Mouse (Mus musculus) E14TG2a.4 (cell line): ENCODE measurements at regions not wholly inside any gene's neighbourhood (a gene's known extent, or its start where the extent isn't known, plus 50 kb on each side); places are given as distances from the start of the nearest gene placed in this dataset.
A peak's percentile ranks its signal among the peaks of the same experiment; 100 is the strongest.

Source experiments
- H3K27me3 ChIP-seq: 2 replicates; pipeline ENCODE4 v1.6.1; 2014; ENCODE audit warnings: low read length, control low read depth; ENCODE audit not compliant: insufficient read depth
- H3K36me3 ChIP-seq: 2 replicates; pipeline ENCODE4 v1.6.1; 2014; ENCODE audit warnings: low read length, control low read depth; ENCODE audit not compliant: insufficient read depth
- H3K4me1 ChIP-seq: replicated peaks from 2 replicates; pipeline ENCODE4 v1.6.1; 2014; ENCODE audit warnings: low read depth, low read length, control low read depth
- H3K4me3 ChIP-seq: replicated peaks from 2 replicates; pipeline ENCODE4 v1.5.1; 2014; ENCODE audit warnings: mild to moderate bottlenecking, low read length
- H3K9me3 ChIP-seq: 2 replicates; pipeline ENCODE4 v1.6.1; 2014; ENCODE audit warnings: low read length, control low read depth
- CTCF ChIP-seq: conservative IDR thresholded peaks from 2 replicates; pipeline ENCODE4 v1.5.1; 2014; ENCODE audit warnings: low read length
- NANOG ChIP-seq: IDR thresholded peaks from 2 replicates; pipeline ENCODE4 v1.6.1; 2014; ENCODE audit warnings: borderline replicate concordance, low read length, mixed read lengths

DNA sequence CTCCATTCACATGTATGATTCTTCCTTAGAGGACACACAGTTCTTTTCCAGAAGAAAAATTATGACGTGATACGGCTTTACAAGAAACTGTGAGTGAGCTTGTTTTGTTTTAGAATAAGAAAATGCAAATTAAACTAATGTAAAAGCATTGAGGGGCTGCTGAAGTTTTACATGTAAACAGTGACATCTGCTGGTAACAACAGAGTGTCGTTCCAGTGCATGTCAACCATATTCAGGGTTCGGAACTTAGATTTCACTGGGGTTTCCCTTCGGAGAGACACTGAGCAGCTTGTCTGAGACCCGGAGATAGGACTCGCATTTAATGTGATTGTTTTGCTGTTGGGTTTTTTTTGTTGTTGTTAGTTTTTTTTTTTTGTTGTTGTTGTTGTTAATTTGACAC, 148.4 kb upstream of the Ube3a start:
- TF ChIP-seq NANOG (no peak), CTCF (0 out of 2 replicates have a peak, but pooled peaks have one; percentile 10)

More for the DNA sequence above, 148.4 kb upstream of the Ube3a start:
- Histone ChIP-seq H3K36me3 (no peaks in the 10 kb centered on the region), H3K27me3 (no peaks in the 10 kb centered on the region), H3K4me3 (no peak overlapping the region), H3K4me1 (no peaks in the 10 kb centered on the region), H3K9me3 (peaks cover 8% of the 10 kb centered on the region; the same call in 1 of the 2 replicates)
